Mouse (Mus musculus): ENCODE measurements at regions not wholly inside any gene's neighbourhood (a gene's known extent, or its start where the extent isn't known, plus 50 kb on each side); places are given as distances from the start of the nearest gene placed in this dataset.

DNA sequence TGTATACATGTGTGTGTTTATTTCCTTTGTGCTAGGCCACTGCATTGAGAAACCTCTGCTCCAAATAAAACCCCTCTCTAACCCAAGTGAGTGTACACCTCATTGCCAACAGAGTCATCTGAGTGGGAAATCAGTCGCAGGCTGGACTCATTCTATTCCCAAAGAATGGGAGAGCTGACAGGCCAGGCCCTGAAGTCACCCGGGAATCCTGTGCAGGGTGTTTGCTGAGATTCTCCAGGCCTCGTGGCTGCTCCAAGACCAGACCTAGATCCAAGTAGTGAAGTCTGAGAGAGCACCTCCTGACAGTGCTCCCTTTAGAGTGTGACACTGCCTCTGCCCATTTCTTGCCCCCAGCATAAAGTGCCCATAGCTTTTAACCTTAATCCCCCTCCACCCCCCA, 112.4 kb upstream of the Haao start:
- no peak for DNase-seq

DNA sequence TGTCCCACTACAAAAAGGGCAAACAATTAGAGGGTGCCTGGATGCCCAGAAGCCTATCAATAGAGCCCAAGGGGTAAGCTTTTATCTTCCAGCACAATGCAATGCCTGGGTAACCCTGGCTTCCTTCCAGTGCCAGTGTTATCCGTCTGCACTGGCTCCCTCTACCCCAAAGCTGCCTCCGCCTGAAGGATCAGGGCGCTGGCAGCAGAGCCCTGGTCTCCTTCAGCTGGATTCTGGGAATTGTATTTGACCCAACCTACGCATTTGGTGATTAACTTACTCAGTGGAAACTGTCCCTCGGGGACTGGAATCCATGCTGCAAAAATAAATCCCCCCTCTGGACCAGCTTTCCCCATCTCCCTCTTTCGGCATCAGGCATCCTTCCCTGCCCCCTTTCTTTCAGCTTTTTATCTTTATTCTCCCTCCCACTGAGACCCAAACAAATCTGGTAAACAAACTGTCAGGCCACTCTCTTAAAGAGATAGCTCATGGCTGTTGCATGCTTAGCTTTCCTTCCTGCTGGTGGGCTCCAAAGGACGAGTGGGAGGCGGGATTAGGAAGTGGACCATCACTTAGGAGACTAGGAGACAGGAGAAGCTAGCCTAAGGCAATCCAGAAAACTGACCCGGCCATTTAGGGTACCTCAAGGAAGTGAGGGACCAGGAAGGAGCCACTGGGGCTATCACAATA, 111.5 kb upstream of the Haao start:
- DNase-seq = peak in 1 of 2 experiments; percentile 54

DNA sequence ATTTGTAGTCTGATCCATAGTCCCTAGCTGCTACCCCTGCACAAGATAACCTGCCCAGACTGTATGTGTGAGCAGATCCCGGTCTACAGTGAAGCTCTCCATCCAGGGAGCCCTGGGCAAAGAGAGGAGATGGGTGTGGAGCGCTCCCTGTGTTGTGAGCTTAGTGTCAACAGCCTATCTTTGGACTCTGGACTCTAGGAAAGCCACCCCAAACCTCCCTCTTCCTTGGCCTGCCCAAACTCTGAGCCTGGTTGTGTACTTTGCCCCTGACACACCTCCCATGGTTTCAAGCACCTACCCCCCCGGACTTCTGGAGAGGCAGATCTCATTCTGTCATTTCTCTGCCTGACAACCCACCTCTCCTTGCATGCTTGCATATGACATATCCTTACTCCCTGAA, 110.9 kb upstream of the Haao start:
- DNase-seq = peak in 1 of 2 experiments; percentile 53

DNA sequence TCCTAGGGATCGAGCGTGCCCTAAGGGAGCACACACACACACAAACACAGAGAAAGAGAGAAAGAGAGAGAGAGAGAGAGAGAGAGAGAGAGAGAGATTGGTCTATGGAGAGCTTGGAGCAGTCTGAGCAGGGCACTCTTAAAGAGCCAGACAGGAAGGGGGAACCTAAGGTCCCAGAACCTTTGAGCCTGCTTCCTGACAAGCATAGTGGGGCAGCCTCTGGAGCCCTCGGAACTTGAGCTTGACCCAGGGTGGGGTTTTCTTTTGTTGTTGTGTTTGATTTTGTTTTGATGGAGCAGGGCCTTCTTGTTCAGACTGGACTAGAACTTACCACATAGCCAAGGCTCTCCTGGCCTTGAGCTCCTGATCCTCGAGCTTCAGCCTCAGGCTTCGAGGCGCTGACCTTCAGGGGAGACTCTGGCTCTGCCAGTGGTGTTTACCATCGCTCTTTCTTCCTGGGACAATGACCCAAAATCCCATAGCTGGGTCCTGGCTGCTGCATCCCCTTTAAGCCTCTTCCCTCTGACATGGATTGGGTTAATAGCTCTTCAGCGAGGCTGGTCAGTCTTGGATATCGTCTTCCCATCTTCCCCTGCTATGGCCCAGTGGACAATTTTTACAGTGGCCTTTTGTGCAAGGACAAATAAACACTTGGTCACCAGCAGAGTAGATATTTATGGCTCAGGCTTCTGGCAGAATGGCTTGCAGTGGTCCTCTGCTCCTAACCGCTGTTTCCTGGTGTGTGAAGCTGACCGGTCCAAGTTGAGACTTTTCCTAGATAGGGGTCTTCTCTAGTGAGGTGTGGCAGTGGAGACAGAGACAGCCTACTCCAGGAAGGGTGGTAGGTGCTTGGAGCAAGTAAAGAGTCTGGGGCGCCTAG, 110.1 kb upstream of the Haao start:
- peak in 1 of 2 experiments; percentile 42 for DNase-seq

DNA sequence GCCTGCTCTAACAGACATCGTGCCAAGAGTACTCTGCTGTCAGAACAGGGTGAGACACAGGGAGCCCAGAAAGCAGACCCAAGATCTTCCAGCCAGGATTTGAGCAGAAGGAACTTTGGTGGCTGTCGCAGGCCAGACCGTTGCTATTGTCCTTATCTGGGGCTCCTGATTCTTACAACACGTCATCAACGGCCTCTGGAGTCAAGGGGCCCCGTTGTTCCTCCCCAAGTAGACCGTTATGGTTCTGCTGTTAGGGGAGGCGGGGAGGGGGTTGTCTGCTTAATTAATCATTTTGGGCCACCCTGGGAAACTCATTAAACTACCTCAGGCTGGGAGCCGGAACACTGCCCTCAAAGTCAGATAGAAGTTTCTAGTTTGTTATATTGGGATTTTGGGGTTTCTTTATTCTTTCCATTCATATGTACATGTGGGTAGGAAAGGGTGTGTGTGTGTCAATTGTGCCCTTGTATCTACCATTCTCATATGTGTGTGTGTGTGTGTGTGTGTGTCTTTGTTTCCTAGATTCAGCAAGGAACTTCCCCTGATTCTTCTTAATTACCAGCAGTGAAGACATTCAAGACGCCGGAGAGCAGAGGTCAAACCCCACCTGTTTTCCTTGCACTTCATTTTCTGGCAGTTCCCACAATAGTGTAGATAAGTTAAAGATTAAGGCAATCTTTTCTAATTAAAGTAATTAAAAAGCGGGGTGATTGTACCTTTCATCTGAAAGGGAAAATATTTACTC, 109.2 kb upstream of the Haao start:
- DNase-seq = peak; percentile 55 to 65

DNA sequence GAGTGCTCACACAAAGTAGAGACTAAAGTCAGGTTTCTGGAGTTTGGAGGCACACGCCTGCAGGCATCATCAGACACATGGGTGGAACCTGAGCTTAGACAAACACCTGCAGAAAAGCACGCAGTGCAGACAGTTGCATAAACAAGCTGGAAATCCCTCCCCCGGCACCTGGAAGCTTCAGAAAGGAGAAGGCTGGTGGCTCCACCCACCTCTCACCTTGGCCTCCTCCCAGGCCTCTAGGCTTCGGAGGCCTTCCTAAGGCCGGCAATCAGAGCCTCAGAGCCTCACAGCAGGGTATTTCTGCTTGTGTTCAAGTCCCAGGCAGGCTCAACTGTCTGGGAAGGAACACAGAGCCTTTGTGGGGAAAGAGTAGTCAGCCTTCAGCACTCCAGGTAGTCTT, 108.2 kb upstream of the Haao start:
- peak; percentile 63 to 78 for DNase-seq

DNA sequence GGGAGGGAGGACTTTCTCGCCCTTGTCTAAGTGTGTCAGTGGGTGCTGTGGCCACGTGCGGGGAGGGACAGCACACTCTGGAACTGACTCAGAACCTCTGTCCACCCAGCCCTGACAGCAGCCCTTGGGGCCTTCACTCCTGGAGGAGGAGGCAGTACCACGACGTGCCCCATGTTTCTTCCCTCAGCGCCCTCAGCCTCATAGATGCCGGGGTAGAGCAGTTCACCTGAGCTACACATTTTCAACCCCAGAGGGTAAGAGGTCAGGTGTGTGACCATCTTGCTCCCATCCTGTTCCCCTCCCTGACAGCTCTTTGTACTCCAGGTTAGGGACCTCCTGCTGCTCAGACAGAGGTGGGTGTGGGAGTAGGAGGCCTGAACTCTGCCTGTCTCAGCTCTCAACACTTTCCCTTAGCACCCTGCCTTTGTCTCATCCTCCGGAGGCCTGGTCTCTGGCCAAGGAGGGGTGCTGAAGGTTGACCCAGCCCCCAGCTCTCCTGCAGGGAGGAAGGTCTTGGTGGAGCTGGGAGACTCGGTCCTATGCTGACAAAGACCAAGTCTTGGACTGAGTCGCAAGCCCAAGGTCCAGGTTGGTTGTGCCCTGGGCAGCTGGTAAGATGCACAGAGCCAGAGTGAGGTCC, 107.4 kb upstream of the Haao start:
- peak; percentile 44 to 53 for DNase-seq

DNA sequence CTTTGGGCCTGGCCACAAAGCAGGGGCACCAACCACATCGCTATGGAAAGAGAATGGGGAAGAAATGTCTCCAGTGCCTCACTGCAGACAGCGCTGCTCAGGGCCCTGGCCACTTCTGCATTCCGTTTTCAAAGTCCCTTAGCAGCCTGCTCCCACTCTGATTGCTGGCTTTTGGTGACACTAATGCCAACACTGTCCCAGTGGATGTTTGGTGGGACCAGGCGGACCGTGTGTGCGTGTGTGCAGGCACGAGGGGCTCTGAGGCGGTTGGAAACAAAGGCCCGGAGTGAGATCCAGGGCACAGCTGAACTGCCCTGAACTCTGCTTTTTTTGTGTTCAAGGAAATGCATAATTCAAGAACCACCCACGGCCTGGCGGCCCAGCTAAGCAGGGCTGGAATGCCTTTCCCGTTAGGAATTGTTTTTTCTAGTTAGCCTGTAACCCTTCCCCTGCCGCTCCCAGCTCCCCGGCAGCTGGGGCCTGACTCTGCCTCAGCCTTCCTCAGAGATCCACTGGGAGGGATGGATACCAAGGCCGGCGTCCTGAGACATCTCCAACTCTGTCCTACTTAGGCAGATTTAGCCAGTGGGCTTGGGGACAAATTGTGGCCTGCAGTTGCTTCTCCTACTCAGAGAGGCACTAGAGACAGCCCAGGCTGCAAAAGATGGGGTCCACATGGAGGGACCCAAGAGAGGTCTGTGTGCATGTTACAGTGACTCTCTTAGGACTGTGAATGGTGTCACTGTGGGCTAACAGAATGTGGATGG, 106.7 kb upstream of the Haao start:
- DNase-seq = peak; percentile 78 to 89

DNA sequence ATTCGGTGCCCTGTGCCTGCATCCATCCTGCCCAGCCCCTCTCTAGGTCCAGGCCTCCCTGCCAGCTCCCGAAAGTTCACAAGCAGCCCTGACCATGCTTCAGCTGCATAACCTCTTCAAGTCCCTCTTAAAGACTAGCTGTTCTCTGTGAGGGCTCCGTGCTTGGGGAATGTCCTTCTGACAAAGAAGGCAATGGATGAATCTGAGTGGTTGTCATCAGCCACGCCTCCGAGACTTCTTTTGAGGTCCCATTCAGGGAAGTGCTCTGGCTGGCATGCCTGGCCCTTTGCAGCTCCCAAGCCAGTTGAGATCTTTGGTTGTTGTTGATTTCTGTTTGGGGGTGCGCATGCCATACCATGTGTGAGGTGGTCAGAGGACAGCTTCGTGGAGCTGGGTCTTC, 105.9 kb upstream of the Haao start:
- DNase-seq = peak; percentile 43 to 59

DNA sequence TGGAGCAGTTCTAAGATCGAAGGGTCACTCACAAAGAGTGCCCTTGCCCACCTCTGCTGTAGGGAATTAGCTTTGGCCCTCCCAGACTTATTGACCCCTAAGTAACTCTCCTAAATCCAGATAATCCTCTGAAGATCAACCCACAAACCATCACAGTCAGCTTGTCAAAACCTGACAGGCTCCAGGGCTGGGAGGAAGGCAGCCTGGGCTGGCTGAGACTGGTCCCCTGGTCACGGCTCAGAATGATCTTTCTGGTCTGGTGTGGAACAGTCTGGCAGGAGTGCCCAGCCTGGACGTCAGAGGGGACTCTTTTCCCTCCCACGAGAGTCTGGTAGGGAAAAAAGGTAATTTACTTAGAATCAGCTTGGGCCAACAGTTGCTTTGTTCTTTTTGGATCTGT, 99.0 kb upstream of the Haao start:
- DNase-seq = peak in 1 of 2 experiments; percentile 22

DNA sequence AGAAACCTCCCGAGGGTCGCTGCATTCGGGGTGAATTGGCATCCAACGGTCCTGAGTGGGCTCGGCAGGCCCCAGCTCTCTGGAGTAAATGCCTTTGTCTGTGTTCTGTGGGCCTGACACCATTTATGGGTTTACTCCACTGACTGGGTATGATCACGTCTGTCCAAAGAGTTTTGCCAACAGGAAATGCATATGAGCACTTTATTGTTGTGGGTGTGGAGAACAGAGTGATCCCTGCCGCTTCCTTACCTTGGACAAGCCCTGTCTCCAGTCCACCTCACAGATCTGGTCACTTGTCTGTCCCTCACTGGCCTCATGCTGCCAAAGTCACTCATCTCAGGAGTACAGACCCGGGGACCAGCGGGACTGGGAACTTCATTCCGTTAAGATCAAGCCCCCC, 91.6 kb upstream of the Haao start:
- no peak for DNase-seq

DNA sequence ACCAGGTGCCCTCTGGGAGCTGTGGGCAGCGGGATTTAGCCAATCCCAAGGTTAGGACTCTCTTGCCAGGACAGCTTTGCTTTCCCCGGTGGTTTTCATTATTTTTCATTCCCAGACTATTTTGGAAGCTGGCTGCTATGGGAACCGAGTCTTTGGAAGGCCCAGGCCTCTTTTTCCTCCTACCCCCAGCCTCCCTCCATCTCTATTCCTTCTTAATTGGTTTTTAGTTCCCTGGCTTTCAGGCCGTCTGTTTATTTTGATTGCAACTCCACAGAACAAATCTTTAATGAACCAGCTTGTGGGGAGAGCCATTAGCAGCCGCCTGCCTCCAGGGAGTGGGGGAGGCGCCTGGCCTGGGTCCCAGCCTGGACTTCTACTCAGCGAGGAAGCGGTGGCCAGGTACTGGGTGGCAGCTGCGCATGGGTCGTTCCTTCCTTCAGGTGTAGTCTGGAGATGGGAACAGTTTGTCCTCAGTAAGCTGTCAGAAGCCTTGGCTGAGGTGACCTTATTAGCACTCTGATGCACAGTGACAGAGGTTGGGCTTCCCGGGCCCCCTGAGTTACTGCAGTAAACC, 91.0 kb upstream of the Haao start:
- DNase-seq = peak; percentile 84 to 90

DNA sequence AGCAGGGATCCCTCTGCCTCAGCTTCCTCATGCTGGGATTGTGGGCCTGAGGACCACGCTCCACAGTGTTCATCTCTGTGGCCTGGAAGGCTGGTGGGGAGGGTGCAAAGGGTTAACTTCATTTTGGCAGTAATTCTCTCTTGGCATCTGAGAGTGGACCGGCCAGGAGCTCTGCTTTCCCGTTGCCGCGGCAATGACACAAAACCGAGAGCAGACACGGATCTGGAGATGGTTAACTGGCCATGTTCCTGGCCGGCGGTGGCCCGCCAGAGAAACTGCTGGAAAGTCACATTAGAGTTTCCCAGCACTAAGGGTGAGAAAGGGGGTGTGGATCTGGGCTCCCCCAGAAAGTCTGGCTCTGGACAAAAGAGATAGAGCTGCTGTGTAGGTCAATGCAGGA, 89.8 kb upstream of the Haao start:
- DNase-seq = peak; percentile 56 to 72

DNA sequence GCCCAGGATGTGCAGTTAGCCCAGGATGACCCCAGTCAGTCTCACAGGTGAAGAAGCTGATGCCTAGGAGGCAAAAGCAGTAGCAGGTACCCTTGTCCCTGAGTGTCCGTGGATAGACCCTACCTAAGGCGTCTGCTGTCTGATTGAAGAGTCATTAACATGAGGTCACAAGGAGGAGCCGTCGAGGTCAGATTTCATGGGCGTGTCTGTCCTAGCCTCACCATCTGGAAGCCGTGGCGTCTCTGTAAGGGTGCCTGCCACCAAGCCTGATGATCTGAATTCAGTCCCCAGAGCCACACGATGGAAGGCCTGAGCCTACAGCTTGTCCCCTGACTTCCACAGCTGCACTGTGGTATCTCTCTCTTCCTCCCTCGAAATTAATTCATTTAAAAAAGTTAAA, 88.9 kb upstream of the Haao start:
- no peak for DNase-seq

DNA sequence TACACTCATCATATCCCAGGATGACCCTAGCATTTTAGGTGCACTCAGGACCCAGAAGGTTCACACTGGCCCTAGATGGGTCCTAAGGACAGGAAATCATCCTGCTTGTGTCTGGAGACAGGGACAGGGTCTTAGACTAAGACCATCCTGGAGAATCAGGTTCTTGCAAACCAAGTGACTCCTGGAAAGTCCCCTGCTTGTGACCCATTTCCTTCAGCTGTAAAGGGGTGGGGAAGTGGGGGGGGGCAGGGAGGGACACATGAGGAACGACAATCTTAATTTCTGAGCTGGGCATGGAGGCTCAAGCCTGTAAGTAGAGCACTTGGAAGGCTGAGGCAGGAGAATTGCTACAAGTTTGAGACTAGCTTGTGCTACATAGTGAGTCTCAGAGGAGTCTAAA, 88.2 kb upstream of the Haao start:
- no peak for DNase-seq

DNA sequence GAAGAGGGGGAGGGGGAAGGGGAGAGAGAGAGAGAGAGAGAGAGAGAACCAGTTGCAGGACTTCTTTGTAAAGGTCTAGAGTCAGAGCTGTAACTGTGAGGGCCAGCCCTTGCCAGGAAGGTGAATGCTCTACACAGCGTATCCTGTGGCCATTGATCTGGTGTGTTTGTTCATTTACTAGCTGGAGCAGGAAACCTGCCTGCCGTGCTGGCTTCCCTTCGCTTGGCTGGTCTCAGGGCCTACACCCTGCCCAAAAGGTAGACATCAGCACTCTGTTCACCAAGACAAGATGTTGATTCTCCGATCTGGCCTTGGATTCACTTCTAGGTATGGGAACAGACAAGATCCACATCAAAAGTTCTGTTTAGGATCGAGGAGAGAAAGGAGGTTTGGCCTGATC, 87.5 kb upstream of the Haao start:
- DNase-seq = peak; percentile 24 to 43

DNA sequence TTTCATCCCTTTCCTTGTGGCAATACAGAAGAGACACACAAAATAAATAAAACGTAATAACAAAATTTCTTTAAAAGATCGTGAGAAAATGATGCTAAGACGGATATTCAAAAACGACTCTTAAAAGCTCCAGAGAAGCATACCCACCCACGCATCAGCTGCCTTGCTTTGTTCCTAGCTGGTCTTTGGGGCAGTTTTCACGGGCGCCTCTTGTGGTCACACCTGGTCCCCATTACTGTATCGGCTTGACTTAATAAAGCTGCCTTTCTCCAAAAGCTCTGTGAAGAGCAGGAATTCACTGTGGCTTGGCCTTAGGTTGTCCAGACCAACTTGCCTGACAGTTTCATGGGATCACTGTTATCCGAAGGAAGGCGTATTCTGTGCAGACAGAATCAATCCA, 86.0 kb upstream of the Haao start:
- no peak for DNase-seq

DNA sequence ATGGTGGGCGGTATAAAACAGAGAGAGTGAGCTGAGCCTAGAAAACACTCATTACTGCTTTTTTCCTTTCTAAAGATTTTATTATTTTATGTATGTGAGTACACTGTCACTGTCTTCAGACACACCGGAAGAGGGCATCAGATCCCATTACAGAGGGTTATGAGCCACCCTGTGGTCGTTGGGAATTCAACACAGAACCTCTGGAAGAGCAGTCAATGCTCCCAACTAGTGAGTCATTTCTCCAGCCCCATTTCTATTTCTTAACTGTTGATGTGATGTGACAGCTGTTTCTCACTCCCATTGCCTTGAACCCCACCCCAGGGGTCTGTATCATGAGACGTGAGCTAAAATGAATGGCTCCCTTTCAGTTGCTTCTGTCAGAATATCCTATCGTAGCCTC, 82.6 kb upstream of the Haao start:
- DNase-seq = no peak

DNA sequence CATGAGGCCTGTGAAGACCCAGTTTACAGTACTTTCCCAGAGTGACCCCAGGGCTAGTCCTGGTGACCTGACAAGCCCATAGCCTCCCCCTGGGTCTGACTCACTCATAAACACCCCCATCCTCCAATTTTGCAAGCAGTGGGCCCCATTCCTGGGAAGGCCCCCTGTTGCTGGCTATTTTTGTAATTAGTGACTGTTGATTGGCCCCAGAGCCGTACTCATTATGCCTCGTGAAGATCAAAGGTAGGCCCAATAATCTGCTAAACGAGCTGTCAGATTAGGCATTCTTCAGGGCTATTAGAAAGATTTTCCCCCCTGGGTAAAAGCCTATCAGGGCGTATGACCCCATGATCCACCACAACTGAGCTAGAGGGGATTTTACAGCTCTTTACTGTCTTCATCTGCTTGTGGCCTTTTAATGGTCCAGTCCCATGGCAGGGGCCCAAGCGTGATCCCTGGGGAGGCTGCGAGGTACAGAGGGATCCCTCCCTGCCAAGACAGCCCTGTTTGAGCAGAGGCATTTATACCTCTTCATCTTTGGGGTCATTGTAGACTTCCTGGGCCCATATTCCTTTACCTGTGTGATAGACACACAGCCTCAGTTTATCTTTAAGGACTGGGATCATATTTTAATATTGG, 80.1 kb upstream of the Haao start:
- DNase-seq = no peak

DNA sequence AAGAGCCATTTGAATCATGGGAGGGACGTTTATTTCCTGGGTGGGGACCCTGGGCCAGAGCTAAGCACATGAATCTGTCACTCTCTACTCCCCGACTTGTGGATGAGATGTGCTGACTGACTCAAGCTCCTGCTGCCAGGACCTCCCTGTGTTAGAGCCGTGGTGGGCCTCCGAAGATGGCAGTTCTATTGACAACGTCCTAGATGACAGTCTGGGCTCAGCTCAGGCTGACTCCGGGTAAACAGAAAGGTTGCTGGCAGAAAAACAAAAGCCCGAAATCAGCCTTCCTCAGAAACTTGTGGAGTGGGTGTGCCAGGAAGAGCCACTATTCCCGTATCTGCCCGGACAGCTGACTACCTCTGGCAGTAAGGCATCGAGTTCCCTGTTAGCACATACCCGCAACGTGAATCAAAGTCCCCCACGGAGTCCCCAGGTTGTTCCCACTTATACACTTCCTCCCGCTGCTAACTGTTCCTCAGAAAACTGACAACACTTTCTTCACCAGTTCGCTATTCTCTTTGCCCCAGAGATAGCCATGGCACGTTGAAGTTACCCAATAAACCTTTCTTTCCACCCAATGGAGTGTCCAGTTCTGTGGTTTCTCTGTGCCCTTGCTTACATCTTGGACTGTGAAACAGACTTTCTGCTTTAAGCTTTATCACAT, 76.6 kb upstream of the Haao start:
- no peak for DNase-seq

DNA sequence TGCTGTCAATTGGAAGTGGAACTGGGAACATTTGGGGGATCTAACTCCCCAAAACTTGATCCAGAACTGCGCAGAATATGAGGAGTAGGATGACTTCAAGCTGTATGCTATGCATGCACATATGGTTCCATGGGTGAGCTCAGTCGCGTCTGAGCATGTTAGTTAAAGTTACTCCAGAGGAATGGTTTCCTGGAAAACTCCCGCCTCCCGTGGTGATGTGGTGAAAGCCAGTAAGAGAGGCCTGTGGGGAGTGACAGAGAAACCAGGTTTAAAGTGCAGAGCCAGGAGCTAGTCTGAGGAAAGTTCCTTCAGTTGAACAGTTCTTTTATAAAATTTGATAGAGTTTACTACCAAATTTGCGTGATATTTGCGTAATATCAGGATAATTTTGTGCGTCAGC, 73.1 kb upstream of the Haao start:
- no peak for DNase-seq
